Mouse (Mus musculus): ENCODE measurements around the gene Ms4a10. TPM values are rescaled to one million over a fixed set of nuclear protein-coding genes. Genes with fewer than 3 reads are reported as not detected.

Gene Ms4a10
- polyA plus RNA-seq, 1 experiment from 2014 or later: not detected

DNA sequence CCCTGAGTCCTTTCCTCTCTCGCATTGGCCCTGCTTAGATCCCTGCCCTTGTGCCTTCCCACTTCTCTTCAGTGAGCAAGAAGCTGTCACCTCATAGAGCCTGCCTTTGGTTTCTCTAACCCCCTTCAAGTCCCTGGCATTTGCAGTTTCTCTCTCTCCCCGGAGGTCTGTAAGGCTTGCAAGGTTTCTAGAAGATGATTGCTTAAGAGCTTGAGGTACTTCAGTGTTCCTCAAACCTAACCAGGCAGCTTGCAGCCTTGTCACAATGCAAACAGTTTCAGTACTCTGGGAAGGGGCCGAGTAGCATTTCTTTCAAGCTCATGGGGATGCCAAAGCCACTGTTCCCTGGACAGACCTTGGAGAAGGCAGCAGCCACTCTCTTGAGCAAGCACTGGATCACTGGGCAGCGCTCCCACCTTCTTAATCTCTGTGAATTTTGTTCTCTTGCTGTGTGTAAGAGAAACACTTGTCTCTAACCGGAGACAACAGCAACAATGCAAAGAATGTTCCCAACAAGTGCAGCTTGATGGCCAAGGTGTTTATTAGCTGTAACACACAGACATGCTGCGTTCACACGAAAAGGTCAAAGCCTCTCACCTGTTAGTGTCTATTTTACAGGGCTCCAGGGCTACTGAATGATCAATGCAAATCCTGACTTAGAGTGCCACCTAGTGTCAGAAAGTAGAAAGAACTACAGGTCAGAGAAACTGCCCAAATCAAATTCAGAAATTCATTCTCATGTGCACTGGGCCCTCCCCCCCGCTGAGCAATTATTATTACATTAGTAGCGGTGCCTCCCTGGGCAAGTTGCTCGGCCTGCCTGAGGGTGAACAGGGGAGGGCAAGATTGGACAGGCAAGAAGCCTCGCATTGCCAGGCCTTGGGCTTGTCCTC, 15.1 kb downstream of the Ms4a10 start:
- WGBS: 37% methylated on average over 11 of the region's 11 CpGs
- ATAC-seq (ENCODE audit: low FRiP score): peak; percentile 81
- no peaks in the 10 kb centered on the region for H3K36me3 ChIP-seq
- H3K9ac ChIP-seq (replicated peaks): peak overlapping the region; percentile 26; the same call in 1 of the 2 replicates
- no peaks in the 10 kb centered on the region for H3K27me3 ChIP-seq (replicated peaks)
- no peaks in the 10 kb centered on the region for H3K9me3 ChIP-seq (replicated peaks)
- no peak overlapping the region for H3K4me3 ChIP-seq (replicated peaks)
- H3K27ac ChIP-seq (replicated peaks): no peak overlapping the region
- H3K4me1 ChIP-seq: peaks cover 3% of the 10 kb centered on the region
- H3K4me2 ChIP-seq: peak overlapping the region; percentile 23; the same call in 1 of the 2 replicates

DNA sequence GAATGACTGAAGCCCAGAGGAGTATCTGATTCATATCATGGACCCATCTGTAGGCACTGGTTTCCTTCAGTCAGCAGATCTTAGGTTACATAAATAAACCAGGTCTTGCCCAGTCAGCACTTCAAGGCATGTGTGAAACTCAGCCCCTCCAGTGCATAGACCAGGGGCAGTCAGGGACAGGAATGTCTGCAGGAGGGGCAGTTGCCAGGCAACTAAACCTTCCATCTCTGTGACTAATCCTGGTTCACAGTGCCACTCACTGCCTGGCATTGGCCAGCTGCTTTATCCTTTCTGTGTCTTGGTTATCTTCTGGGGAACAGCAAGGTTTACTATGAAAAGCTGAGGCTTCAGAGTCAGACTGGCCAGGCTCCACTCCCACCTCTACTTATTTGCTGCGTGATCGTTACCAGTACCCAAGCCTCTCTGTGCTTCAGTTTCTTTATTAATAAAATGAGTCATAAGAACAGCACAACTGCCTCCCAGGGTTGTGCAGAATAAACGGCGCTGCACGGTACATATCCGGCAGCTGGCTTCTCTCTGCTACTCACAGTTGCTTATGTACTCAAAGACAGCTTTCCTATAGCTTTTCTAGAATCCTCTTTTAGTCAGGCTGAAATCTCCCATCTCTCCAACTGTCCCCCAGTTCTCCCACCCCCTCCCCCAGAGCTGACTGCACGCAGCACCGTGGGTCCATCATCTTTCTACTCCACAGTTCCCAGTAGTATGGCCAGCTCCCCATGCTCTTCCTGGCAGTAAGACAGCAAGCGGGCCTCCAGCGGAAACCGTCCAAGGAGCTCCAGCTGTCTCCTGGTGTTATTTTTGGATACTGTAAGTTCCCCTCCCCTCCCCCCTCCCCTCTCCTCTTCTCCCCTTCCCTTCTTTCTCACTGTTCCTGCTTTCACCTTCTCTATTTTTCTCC, 22.2 kb downstream of the Ms4a10 start:
- no peak for ATAC-seq (ENCODE audit: low FRiP score)
- Histone ChIP-seq H3K4me2 (no peak overlapping the region; the same call in 1 of the 2 replicates), H3K9me3 (replicated peaks) (no peaks in the 10 kb centered on the region), H3K4me1 (peaks cover 17% of the 10 kb centered on the region), H3K27ac (replicated peaks) (peak overlapping the region; percentile 23; the same call in 1 of the 2 replicates), H3K36me3 (no peaks in the 10 kb centered on the region), H3K9ac (replicated peaks) (no peak overlapping the region), H3K4me3 (replicated peaks) (no peak overlapping the region), H3K27me3 (replicated peaks) (no peaks in the 10 kb centered on the region; the same call in 1 of the 2 replicates)
- 71% methylated on average over 11 of the region's 11 CpGs for WGBS

DNA sequence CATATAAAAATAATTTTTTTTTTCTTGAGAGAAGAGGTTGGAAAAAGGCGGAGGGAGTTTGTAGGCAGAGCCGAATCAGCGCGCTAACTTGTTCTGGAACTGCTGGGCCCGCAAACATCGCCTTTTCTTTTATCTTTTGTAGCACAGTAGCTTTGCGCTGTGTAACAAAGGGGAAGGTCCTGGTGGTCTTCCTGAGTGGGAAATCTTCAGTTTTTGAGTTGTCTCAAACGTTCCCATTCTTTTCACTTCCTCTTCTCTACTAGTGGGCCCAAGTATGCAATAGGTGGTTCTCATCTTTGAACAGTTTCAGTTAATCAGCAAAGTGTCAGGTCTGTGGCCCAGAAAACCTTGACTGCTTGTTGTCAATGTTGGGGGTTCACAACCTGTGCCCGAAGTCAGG, 24.9 kb downstream of the Ms4a10 start:
- Histone ChIP-seq H3K9ac (replicated peaks) (peak overlapping the region; percentile 28), H3K4me2 (peak overlapping the region; percentile 98), H3K9me3 (replicated peaks) (no peaks in the 10 kb centered on the region), H3K27ac (replicated peaks) (peak overlapping the region; percentile 54), H3K4me3 (replicated peaks) (peak overlapping the region; percentile 61), H3K27me3 (replicated peaks) (no peaks in the 10 kb centered on the region; the same call in 1 of the 2 replicates), H3K36me3 (peaks cover 12% of the 10 kb centered on the region), H3K4me1 (peaks cover 30% of the 10 kb centered on the region)
- WGBS: 32% methylated on average over 9 of the region's 9 CpGs
- ATAC-seq (ENCODE audit: low FRiP score): peak; percentile 2; the same call in 1 of the 2 replicates

DNA sequence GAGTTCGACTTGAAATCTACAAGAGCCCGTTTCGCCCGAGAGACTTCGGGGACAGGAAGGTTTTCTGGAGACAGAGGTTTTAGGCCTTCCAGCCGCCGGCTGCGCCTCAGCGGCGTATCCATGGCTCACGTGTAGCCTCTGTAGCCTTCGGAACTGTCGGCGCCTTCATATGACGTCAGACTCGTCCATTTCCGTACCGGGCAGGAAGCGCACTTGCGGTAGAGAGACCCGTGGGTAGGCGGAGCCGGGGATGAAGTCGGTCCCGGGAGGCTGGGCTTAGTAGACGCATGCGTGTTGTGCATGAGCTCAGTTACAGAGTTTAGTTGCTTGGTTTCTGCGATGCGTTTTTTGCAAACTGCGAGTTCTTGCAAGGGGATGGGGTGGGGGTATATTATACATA, 25.4 kb downstream of the Ms4a10 start, which contains the start of gene Ccdc86:
TSS of gene Ccdc86 (minus strand) at position 155 of the 400 bp plus-strand sequence.
- under 1% methylated on average over 30 of the region's 30 CpGs for whole genome bisulfite sequencing
- Histone ChIP-seq H3K27me3 (replicated peaks) (no peaks in the 10 kb centered on the region; the same call in 1 of the 2 replicates), H3K4me2 (peak within 1 kb of the TSS; percentile 98), H3K9ac (replicated peaks) (peak within 1 kb of the TSS; percentile 84), H3K9me3 (replicated peaks) (no peaks in the 10 kb centered on the region), H3K27ac (replicated peaks) (peak within 1 kb of the TSS; percentile 54), H3K4me3 (replicated peaks) (peak within 1 kb of the TSS; percentile 61), H3K4me1 (peaks cover 30% of the 10 kb centered on the region), H3K36me3 (peaks cover 16% of the 10 kb centered on the region)
- peak; percentile 98 for ATAC-seq (ENCODE audit: low FRiP score)

DNA sequence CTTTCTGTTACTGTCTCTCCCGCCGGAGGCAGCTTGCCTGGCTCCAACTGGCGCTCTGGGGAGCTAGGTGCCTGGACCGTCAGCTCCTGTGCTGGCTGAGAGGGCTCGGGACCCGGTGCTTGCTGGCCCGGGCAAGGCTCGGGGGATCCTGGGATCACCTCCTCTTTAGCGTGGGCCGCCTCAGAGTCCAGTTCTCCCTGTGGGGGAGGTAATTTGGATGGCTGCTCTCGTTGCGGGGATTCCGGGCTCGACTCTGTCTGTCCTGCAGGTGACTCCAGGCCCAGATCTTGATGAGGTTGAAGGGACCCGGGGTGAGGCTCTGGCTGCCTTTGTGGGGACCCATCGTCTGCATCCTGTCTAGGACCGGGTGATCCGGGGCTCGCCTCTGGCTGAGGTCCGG, 26.1 kb downstream of the Ms4a10 start:
- Histone ChIP-seq H3K4me2 (peak overlapping the region; percentile 98), H3K9me3 (replicated peaks) (no peaks in the 10 kb centered on the region), H3K36me3 (peaks cover 23% of the 10 kb centered on the region), H3K9ac (replicated peaks) (peak overlapping the region; percentile 84), H3K4me1 (peaks cover 30% of the 10 kb centered on the region), H3K4me3 (replicated peaks) (peak overlapping the region; percentile 61), H3K27me3 (replicated peaks) (no peaks in the 10 kb centered on the region), H3K27ac (replicated peaks) (no peak overlapping the region)
- ATAC-seq (ENCODE audit: low FRiP score): peak; percentile 9; the same call in 1 of the 2 replicates
- 1% methylated on average over 20 of the region's 20 CpGs for WGBS

DNA sequence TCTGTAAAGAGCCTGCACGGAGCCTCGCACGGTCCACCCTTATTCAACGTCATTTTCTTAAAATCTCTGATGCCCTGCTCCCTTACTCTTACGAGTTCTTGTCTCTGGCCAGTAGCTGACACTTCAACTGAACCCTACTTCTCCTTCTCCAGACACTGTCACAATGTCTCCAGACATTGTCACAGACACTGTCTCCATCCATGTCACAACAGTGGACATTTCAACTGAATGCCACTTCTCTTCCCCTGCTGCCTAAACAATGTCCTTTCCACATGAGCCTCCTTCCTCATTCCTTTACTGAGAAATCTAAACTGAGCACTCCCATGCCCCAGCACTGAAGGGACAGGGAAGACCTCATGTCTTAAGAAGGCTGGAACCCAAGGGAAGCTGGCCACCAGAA, 27.3 kb downstream of the Ms4a10 start:
- 89% methylated on average over 5 of the region's 5 CpGs for WGBS

DNA sequence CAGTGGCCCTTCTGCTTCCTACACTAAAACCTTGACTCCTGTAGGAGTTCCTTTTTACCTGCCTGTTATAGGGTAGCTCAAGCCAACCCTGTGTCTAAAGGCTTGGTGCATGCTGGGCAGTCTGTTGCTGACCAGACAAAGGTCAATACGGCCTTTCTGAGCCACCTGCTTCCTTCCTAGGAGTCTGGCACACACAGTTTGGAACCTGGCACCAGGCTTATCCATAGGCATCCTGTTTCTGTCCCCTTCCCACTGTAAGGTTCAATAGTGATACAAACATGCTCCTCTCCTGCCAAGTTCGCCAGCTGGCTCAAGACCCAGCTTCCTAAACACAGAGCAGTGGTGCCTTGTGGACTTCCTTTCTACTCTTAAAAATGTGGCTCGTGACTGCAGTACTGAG, 28.0 kb downstream of the Ms4a10 start:
- no peak overlapping the region for H3K9ac ChIP-seq (replicated peaks)
- H3K9me3 ChIP-seq (replicated peaks): no peaks in the 10 kb centered on the region
- no peak for ATAC-seq (ENCODE audit: low FRiP score)
- no peak overlapping the region for H3K27ac ChIP-seq (replicated peaks)
- H3K4me3 ChIP-seq (replicated peaks): no peak overlapping the region
- WGBS: 90% methylated on average over 3 of the region's 3 CpGs
- peaks cover 30% of the 10 kb centered on the region for H3K36me3 ChIP-seq
- peak overlapping the region; percentile 98 for H3K4me2 ChIP-seq
- H3K4me1 ChIP-seq: peaks cover 31% of the 10 kb centered on the region
- H3K27me3 ChIP-seq (replicated peaks): no peaks in the 10 kb centered on the region

More for the DNA sequence above, 27.3 kb downstream of the Ms4a10 start:
- Histone ChIP-seq H3K36me3 (peaks cover 30% of the 10 kb centered on the region), H3K4me3 (replicated peaks) (peak overlapping the region; percentile 61), H3K4me1 (peaks cover 30% of the 10 kb centered on the region), H3K27ac (replicated peaks) (no peak overlapping the region), H3K27me3 (replicated peaks) (no peaks in the 10 kb centered on the region), H3K9me3 (replicated peaks) (no peaks in the 10 kb centered on the region), H3K4me2 (peak overlapping the region; percentile 98), H3K9ac (replicated peaks) (peak overlapping the region; percentile 84; the same call in 1 of the 2 replicates)
- ATAC-seq (ENCODE audit: low FRiP score): no peak

DNA sequence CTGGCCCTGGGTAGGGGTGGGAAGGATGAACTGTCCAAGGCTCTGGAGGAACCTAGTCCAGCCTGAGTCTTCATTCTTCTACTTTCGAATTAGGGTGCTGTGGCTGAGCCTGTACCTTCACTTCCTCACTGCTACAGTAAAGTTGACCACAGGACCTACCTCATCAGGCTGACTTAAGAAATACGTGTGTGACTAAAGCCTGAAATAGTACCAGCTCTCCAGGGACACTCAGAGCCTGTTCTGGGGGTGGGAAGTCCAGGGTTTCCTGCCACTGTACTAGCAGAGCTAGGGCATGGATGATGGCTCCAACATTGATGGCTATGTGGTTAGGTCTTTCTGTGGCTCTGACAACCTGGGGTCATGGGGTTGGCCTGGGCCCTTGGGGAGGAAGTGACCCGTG, 30.5 kb downstream of the Ms4a10 start:
- no peaks in the 10 kb centered on the region for H3K9me3 ChIP-seq (replicated peaks)
- WGBS: 86% methylated on average over 3 of the region's 3 CpGs

DNA sequence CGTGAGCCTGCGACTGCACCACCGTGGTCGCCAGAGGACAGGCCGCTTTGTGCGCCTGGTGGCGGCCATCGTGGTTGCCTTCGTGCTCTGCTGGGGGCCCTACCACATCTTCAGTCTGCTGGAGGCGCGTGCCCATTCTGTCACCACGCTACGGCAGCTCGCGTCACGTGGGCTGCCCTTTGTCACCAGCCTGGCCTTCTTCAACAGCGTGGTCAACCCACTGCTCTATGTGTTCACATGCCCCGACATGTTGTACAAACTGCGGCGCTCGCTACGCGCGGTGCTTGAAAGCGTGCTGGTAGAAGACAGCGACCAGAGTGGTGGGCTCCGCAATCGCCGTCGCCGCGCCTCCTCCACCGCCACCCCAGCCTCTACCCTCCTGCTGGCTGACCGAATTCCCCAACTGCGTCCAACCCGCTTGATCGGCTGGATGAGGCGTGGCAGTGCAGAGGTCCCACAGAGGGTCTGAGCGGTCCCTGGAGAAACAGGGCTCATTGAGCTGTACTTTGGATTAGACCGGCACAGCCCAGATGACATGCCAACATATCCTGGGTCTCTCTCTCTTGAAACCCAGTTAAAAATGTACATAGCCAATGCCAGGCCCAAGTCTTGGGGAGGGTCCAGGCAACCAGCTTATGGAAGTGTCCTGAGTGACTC, 33.5 kb downstream of the Ms4a10 start:
- H3K27ac ChIP-seq (replicated peaks): peak overlapping the region; percentile 73
- peak overlapping the region; percentile 50 for H3K9ac ChIP-seq (replicated peaks)
- peak overlapping the region; percentile 38 for H3K4me3 ChIP-seq (replicated peaks)
- H3K9me3 ChIP-seq (replicated peaks): no peaks in the 10 kb centered on the region
- no peaks in the 10 kb centered on the region for H3K27me3 ChIP-seq (replicated peaks)
- peak; percentile 87 for ATAC-seq (ENCODE audit: low FRiP score)
- 3% methylated on average over 40 of the region's 40 CpGs for WGBS
- H3K4me1 ChIP-seq: peaks cover 18% of the 10 kb centered on the region
- peak overlapping the region; percentile 84 for H3K4me2 ChIP-seq
- H3K36me3 ChIP-seq: peaks cover 25% of the 10 kb centered on the region

More for the DNA sequence above, 30.5 kb downstream of the Ms4a10 start:
- peaks cover 30% of the 10 kb centered on the region for H3K36me3 ChIP-seq
- H3K4me3 ChIP-seq (replicated peaks): no peak overlapping the region
- no peak overlapping the region for H3K4me2 ChIP-seq
- no peak overlapping the region for H3K27ac ChIP-seq (replicated peaks)
- no peak overlapping the region for H3K9ac ChIP-seq (replicated peaks)
- no peak for ATAC-seq (ENCODE audit: low FRiP score)
- peaks cover 44% of the 10 kb centered on the region for H3K4me1 ChIP-seq
- H3K27me3 ChIP-seq (replicated peaks): no peaks in the 10 kb centered on the region

DNA sequence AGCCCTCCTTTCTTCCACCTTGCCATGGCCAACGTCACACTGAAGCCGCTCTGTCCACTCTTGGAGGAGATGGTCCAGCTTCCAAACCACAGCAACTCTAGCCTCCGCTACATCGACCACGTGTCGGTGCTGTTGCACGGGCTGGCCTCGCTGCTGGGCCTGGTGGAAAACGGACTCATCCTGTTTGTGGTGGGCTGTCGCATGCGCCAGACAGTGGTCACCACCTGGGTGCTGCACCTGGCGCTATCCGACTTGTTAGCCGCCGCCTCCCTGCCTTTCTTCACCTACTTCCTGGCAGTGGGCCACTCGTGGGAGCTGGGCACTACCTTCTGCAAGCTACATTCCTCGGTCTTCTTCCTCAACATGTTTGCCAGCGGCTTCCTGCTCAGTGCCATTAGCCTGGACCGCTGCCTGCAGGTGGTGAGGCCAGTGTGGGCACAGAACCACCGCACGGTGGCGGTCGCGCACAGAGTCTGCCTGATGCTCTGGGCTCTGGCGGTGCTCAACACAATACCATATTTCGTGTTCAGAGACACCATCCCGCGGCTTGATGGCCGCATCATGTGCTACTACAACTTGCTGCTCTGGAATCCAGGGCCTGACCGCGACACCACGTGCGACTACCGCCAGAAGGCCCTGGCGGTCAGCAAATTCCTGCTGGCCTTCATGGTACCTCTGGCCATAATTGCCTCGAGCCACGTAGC, 34.2 kb downstream of the Ms4a10 start:
- H3K27me3 ChIP-seq (replicated peaks): no peaks in the 10 kb centered on the region
- no peaks in the 10 kb centered on the region for H3K9me3 ChIP-seq (replicated peaks)
- WGBS: 18% methylated on average over 37 of the region's 37 CpGs
- peak overlapping the region; percentile 50 for H3K9ac ChIP-seq (replicated peaks)
- H3K27ac ChIP-seq (replicated peaks): peak overlapping the region; percentile 73
- ATAC-seq (ENCODE audit: low FRiP score): peak; percentile 93
- peak overlapping the region; percentile 38 for H3K4me3 ChIP-seq (replicated peaks)
- peaks cover 25% of the 10 kb centered on the region for H3K36me3 ChIP-seq
- peak overlapping the region; percentile 84 for H3K4me2 ChIP-seq
- peaks cover 18% of the 10 kb centered on the region for H3K4me1 ChIP-seq

Measured in neural tube, embryonic 15.5 days (tissue).